Mouse (Mus musculus) heart, embryonic 14.5 days (tissue): ENCODE results near the gene Zan. TPM values are rescaled to one million over a fixed set of nuclear protein-coding genes. Genes with fewer than 3 reads are reported as not detected.
"Not testable (repeated sequence)": the region's sequence is repeated elsewhere in the genome, so short reads cannot be mapped to it uniquely, and the experiment has no call there.

Experiments used
- ATAC-seq: fragments of 200-750 bp; cut with Nextera tagmentation; 2 replicates; pipeline ENCODE4 v1.8.0; 2017; ENCODE audit warnings: low read depth, moderate TSS enrichment; ENCODE audit not compliant: insufficient number of reproducible peaks, insufficient read depth, low FRiP score
- H3K27ac ChIP-seq, 2 experiments: fragments of 200-500 bp in 1 of 2; fragments of 300-500 bp in 1 of 2; sonication (generic) in 1 of 2; replicated peaks in 1 of 2; 2 replicates each; pipeline ENCODE4 v1.5.1; 2012 to 2014; ENCODE audit warnings: low read depth in 2 of 2, low read length in 2 of 2, control low read depth in 1 of 2, mild to moderate bottlenecking in 1 of 2, mixed read lengths in 1 of 2; ENCODE audit not compliant: control insufficient read depth in 1 of 2, insufficient read depth in 1 of 2
- H3K27me3 ChIP-seq: fragments of 300-500 bp; sonication (generic); 2 replicates; pipeline ENCODE4 v1.6.1; 2014; ENCODE audit warnings: mild to moderate bottlenecking, low read length, control low read depth; ENCODE audit not compliant: control insufficient read depth, insufficient read depth
- H3K36me3 ChIP-seq: fragments of 300-500 bp; sonication (generic); 2 replicates; pipeline ENCODE4 v1.6.1; 2014; ENCODE audit warnings: mild to moderate bottlenecking, control low read depth, low read length, mixed read lengths; ENCODE audit not compliant: control insufficient read depth, insufficient read depth
- H3K4me1 ChIP-seq, 2 experiments: fragments of 200-500 bp in 1 of 2; fragments of 300-500 bp in 1 of 2; sonication (generic) in 1 of 2; 2 replicates each; pipeline ENCODE4 v1.6.1; 2012 to 2014; ENCODE audit warnings: low read length in 2 of 2, control low read depth in 1 of 2, mixed read lengths in 1 of 2; ENCODE audit not compliant: control insufficient read depth in 2 of 2, insufficient read depth in 2 of 2
- H3K4me2 ChIP-seq: fragments of 300-500 bp; sonication (generic); 2 replicates; pipeline ENCODE4 v1.6.1; 2014; ENCODE audit warnings: mild to moderate bottlenecking, low read length
- H3K4me3 ChIP-seq, 2 experiments: fragments of 200-500 bp in 1 of 2; fragments of 300-500 bp in 1 of 2; sonication (generic) in 1 of 2; 2 replicates each; pipeline ENCODE4 v1.5.1; 2012 to 2014; ENCODE audit warnings: low read length in 2 of 2, mild to moderate bottlenecking in 2 of 2, control low read depth in 1 of 2, low read depth in 1 of 2, moderate library complexity in 1 of 2; ENCODE audit not compliant: control insufficient read depth in 1 of 2, insufficient read depth in 1 of 2
- H3K9ac ChIP-seq: fragments of 300-500 bp; sonication (generic); 2 replicates; pipeline ENCODE4 v1.6.1; 2014; ENCODE audit warnings: mild to moderate bottlenecking, low read length
- H3K9me3 ChIP-seq: fragments of 300-500 bp; sonication (generic); 2 replicates; pipeline ENCODE4 v1.6.1; 2016; ENCODE audit warnings: low read length, control low read depth; ENCODE audit not compliant: control insufficient read depth
- WGBS: fragments of 180-500 bp; shearing (Covaris S2); extraction: QIAGEN DNeasy Blood & Tissue Kit; methylation state at CpG from one replicate; pipeline ENCODE4 v1.1.7; 2014; 5-methylcytosine and 5-hydroxymethylcytosine counted together
- polyA plus RNA-seq: library from polyadenylated mRNA; unstranded; fragments of >200 nt; fragmentation: Nextera tagmentation; extraction: Ambion mirVana; gene quantifications from 2 replicates; pipeline ENCODE4 v1.2.1, GENCODE M21; 2014

Zan gene
- polyA plus RNA-seq, 1 experiment from 2014 or later, result 0.11 TPM

DNA sequence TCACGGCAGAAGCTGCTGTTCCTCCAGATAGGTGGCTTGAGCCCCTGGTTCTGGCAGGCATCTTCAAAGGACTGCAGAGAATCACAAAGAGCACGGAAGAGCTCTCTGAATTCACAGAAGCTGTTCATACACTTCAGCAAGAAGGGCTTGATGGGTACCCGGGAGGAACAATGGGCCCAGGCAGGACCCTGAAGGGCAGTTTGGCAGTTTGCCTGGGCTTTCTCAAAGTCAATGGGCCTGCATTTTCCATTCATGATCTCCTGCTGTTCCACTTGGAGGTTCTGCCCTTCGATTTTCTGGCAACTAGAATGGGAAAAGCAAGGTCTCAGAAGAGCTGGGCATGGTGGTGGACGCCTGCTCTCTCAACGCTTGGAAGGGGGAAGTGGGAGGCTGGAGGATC lies 43.0 kb downstream of the Zan start:
- 38% methylated on average over 6 of the region's 6 CpGs for WGBS
- Histone ChIP-seq H3K4me2 (no peak overlapping the region), H3K4me3 (no peak overlapping the region), H3K9ac (no peak overlapping the region), H3K36me3 (no peaks in the 10 kb centered on the region), H3K4me1 (peaks cover 0 to 3% of the 10 kb centered on the region in 2 experiments; a peak in 1 of 4 replicates), H3K9me3 (no peaks in the 10 kb centered on the region), H3K27me3 (no peaks in the 10 kb centered on the region), H3K27ac (no peak overlapping the region)
- no peak for ATAC-seq

DNA sequence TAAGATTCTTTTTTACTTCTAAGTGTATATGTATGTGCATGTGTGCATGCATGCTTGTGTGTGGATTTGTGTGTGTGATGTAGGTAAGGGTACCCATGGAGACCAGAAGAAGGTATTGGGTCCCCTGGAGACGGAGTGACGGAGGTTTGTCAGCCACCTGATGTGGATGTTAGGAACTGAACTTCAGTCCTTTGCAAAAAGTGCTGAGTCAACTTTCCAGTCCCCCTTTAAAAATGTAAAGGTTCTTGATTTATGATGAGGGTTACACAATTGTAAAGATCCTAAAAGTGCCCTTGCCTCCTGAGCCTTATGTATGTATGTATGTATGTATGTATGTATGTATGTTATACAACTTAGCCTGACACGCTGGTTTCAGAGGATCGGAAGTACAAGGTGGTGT lies 46.5 kb downstream of the Zan start:
- 77% methylated on average over 4 of the region's 4 CpGs for WGBS
- not testable (repeated sequence) for H3K9me3 ChIP-seq, H3K36me3 ChIP-seq, H3K4me2 ChIP-seq, H3K4me1 ChIP-seq, H3K27me3 ChIP-seq, H3K9ac ChIP-seq, H3K27ac ChIP-seq, ATAC-seq, H3K4me3 ChIP-seq

DNA sequence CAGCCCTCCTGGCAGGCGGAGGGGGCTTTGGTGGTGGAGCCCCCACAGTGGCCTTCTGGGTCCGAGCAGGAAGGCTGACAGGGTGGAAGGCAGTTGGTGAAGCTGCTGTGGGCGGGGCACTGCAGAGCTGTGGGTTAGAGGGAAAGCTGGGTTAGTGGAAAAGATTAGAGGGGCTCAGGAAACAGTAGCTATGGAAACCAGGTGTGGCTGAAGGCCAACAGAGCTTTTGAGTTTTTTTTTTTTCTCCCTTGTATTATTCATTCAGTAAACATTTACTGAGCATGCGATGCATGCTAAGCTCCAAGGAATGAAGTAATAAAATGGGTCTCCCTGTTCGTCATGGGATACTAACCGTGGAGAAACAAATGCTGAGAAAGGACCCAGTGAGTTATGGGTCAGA lies 51.2 kb downstream of the Zan start:
- Histone ChIP-seq H3K4me1 (no peaks in the 10 kb centered on the region), H3K9ac (no peak overlapping the region), H3K36me3 (no peaks in the 10 kb centered on the region), H3K27ac (no peak overlapping the region), H3K4me3 (no peak overlapping the region), H3K27me3 (no peaks in the 10 kb centered on the region), H3K4me2 (no peak overlapping the region), H3K9me3 (no peaks in the 10 kb centered on the region)
- WGBS, result 63% methylated on average over 6 of the region's 6 CpGs
- no peak for ATAC-seq

DNA sequence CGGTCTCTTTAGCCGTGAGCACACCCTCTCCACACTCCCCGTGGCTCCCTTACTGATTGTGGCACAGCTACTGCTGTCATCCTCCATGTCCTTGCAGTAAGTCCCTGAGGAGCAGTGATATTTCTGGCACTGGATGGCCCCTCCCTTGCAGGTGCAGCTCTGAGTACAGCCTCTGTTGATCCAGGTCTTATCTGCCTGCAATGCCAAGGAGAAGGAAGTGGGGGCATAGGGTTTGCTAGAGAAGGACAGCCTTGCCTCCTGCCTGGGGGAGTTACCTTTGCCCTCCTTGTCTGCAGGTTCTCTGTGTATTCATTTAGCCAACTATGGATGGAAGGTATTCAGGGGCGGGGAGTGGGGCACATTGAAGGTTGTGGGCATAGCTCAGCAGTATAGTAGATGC lies 57.0 kb downstream of the Zan start:
- Histone ChIP-seq H3K4me3 (no peak overlapping the region), H3K4me1 (no peaks in the 10 kb centered on the region; a peak in 1 of 4 replicates), H3K9me3 (no peaks in the 10 kb centered on the region), H3K27ac (no peak overlapping the region), H3K27me3 (no peaks in the 10 kb centered on the region), H3K4me2 (no peak overlapping the region), H3K36me3 (no peaks in the 10 kb centered on the region), H3K9ac (no peak overlapping the region)
- ATAC-seq, result no peak
- 65% methylated on average over 4 of the region's 4 CpGs for WGBS

DNA sequence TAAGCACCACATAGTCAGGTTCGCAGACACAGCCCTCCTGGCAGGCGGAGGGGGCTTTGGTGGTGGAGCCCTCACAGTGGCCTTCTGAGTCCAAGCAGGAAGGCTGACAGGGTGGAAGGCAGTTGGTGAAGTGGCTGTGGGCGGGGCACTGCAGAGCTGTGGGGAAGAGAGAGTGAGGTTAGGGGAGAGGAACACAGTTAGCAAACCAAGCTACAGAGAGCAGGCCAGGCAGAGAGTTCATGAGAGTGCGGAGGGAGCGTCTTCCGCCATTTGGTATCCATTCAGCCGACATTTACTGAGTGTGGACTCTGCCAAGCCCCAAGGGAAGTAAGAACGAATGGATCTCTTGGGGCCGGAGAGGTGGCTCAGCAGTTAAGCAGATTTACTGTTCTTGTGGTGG lies 57.8 kb downstream of the Zan start:
- Histone ChIP-seq H3K4me2 (no peak overlapping the region), H3K9ac (no peak overlapping the region), H3K9me3 (no peaks in the 10 kb centered on the region), H3K27me3 (no peaks in the 10 kb centered on the region), H3K4me3 (no peak overlapping the region), H3K27ac (no peak overlapping the region), H3K4me1 (no peaks in the 10 kb centered on the region; a peak in 1 of 4 replicates), H3K36me3 (no peaks in the 10 kb centered on the region)
- ATAC-seq, result no peak
- 67% methylated on average over 9 of the region's 9 CpGs for WGBS

DNA sequence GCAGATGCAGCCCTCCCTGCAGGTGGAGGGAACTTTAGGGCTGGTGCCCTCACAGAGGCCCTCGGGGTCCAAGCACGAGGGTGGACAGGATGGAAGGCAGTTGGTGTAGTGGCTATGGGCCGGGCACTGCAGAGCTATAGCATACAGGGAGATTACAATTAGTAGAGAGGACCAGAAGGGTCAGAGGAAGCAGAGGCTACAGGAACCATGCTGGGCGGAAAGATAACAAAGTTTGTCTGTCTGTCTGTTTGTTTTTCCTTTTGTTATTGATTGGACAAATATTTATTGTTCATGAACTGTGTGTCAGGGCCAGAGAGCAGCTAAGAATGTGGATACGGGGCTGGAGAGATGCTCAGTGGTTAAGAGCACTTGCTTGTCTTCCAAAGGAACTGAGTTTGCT lies 62.6 kb downstream of the Zan start:
- no peak overlapping the region for H3K27ac ChIP-seq
- ATAC-seq, result no peak
- H3K4me1 ChIP-seq, result no peaks in the 10 kb centered on the region
- H3K4me2 ChIP-seq, result no peak overlapping the region
- 31% methylated on average over 5 of the region's 5 CpGs for WGBS
- no peak overlapping the region for H3K9ac ChIP-seq
- no peaks in the 10 kb centered on the region for H3K36me3 ChIP-seq
- no peak overlapping the region for H3K4me3 ChIP-seq
- no peaks in the 10 kb centered on the region for H3K9me3 ChIP-seq
- H3K27me3 ChIP-seq, result no peaks in the 10 kb centered on the region

DNA sequence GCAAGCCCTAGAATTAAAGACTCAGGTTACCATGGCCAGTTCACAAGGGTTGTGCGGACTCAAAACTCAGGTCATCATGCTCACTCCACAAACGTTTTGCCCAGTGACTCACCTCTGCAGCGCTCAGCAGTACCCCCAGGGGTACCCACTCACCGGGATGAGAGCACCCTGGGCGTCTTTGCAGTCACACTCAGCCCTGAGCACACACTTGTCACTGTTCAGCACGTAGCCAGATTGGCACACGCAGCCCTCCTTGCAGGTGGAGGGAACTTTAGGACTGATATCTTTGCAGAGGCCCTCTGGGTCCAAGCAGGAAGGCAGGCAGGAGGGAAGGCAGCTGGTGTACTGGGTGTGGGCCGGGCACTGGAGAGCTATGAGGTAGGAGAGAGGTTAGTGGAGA lies 65.6 kb downstream of the Zan start:
- no peak overlapping the region for H3K9ac ChIP-seq
- H3K4me1 ChIP-seq, result no peaks in the 10 kb centered on the region
- ATAC-seq, result no peak
- WGBS, result 63% methylated on average over 8 of the region's 8 CpGs
- H3K27ac ChIP-seq, result no peak overlapping the region
- H3K36me3 ChIP-seq, result no peaks in the 10 kb centered on the region
- H3K27me3 ChIP-seq, result no peaks in the 10 kb centered on the region
- H3K9me3 ChIP-seq, result no peaks in the 10 kb centered on the region
- no peak overlapping the region for H3K4me2 ChIP-seq
- H3K4me3 ChIP-seq, result no peak overlapping the region

DNA sequence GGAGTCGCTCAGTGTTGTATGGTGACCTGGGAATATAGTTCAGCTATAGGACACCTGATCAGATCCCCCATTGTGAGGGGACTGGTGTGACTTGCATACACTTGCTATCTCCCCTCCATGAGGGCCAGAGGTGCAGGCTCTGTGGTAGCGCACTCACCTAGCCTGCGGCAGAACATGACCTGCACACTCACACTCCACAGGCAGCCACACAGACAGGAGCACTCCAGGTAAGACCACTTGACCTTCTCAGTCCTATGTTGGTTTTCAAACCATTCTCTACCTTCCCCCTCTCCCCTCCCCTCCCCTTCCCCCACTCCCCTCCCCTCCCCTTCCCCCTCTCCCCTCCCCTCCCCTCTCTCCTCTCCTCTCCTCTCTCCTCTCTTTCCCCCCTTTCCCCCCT lies 66.3 kb downstream of the Zan start:
- WGBS, result 86% methylated on average over 3 of the region's 3 CpGs
- H3K27me3 ChIP-seq, result no peaks in the 10 kb centered on the region
- no peaks in the 10 kb centered on the region for H3K9me3 ChIP-seq
- no peak overlapping the region for H3K27ac ChIP-seq
- no peaks in the 10 kb centered on the region for H3K4me1 ChIP-seq
- no peak overlapping the region for H3K4me3 ChIP-seq
- no peaks in the 10 kb centered on the region for H3K36me3 ChIP-seq
- ATAC-seq, result no peak
- no peak overlapping the region for H3K9ac ChIP-seq
- no peak overlapping the region for H3K4me2 ChIP-seq
